Mouse (Mus musculus) stomach, embryonic 15.5 days (tissue): ENCODE results near the gene Map3k1. TPM values are rescaled to one million over a fixed set of nuclear protein-coding genes. Genes with fewer than 3 reads are reported as not detected.

Experiments used
- ATAC-seq: fragments of 200-750 bp; cut with Nextera tagmentation; 2 replicates; pipeline ENCODE4 v1.8.0; 2017; ENCODE audit warnings: low read depth, moderate number of reproducible peaks, moderate TSS enrichment; ENCODE audit not compliant: insufficient read depth, low FRiP score
- H3K27ac ChIP-seq: fragments of 300-500 bp; sonication (generic); 2 replicates; pipeline ENCODE4 v1.5.1; 2015; ENCODE audit warnings: mild to moderate bottlenecking, inconsistent platforms
- H3K27me3 ChIP-seq: fragments of 300-500 bp; sonication (generic); replicated peaks from 2 replicates; pipeline ENCODE4 v1.6.1; 2015; ENCODE audit warnings: inconsistent platforms
- H3K36me3 ChIP-seq: fragments of 300-500 bp; sonication (generic); 2 replicates; pipeline ENCODE4 v1.6.1; 2015; ENCODE audit warnings: inconsistent platforms
- H3K4me1 ChIP-seq: fragments of 300-500 bp; sonication (generic); 2 replicates; pipeline ENCODE4 v1.6.1; 2015; ENCODE audit warnings: inconsistent platforms
- H3K4me2 ChIP-seq: fragments of 300-500 bp; sonication (generic); 2 replicates; pipeline ENCODE4 v1.6.1; 2015; ENCODE audit warnings: mild to moderate bottlenecking, inconsistent platforms
- H3K4me3 ChIP-seq: fragments of 300-500 bp; sonication (generic); replicated peaks from 2 replicates; pipeline ENCODE4 v1.5.1; 2015; ENCODE audit warnings: inconsistent platforms
- H3K9ac ChIP-seq: fragments of 300-500 bp; sonication (generic); 2 replicates; pipeline ENCODE4 v1.6.1; 2015; ENCODE audit warnings: inconsistent platforms
- H3K9me3 ChIP-seq: fragments of 300-500 bp; sonication (generic); 2 replicates; pipeline ENCODE4 v1.6.1; 2016; ENCODE audit warnings: inconsistent platforms
- WGBS: fragments of 180-500 bp; shearing (Covaris S2); methylation state at CpG from one replicate; pipeline ENCODE4 v1.1.7; 2015; 5-methylcytosine and 5-hydroxymethylcytosine counted together
- polyA plus RNA-seq: library from polyadenylated mRNA; unstranded; fragments of >200 nt; fragmentation: Nextera tagmentation; extraction: Ambion mirVana; gene quantifications from 2 replicates; pipeline ENCODE4 v1.2.1, GENCODE M21; 2015

Gene Map3k1
- polyA plus RNA-seq, 1 experiment from 2014 or later: 21.3 TPM

GRCm38 (mm10) chr13:111824178-111824577 lies 15.4 kb upstream of the Map3k1 start:
- Histone ChIP-seq H3K4me2 (no peak overlapping the region), H3K4me3 (no peak overlapping the region), H3K9ac (no peak overlapping the region), H3K27ac (no peak overlapping the region), H3K27me3 (no peaks in the 10 kb centered on the region), H3K4me1 (no peaks in the 10 kb centered on the region), H3K9me3 (no peaks in the 10 kb centered on the region), H3K36me3 (no peaks in the 10 kb centered on the region)
- ATAC-seq: no peak
- 65% methylated on average over 4 of the region's 4 CpGs for WGBS

DNA sequence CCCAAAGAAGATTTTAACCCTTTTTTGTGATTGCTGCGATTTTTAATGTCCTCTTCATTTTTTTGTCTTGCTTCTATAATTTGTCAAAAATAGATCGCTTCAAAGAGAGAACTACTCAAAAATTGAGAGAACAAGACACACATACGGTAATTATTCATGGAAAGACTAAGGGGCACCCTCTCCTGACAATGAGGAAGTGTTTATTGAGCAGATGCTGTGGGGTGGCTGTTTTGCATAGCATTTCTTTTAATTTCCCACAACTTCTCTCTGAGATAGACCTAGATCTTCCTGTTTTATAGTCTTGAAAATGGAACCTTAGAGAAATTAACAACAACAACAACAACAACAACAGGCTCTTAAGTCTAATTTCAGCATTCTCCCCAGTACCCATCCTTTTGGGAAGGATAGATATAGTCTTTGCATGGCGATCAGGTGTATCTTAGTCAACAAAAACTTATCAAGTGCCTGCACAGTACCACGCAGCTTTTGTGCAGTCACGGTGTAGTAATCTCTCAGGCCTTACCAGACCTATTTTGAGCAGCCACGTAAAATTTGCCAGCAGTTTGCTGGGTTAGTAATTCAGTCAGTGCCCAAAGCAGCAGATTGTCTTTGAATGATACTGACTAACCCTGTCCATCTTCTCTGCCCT lies 13.1 kb upstream of the Map3k1 start:
- Histone ChIP-seq H3K4me2 (no peak overlapping the region), H3K4me1 (no peaks in the 10 kb centered on the region), H3K4me3 (no peak overlapping the region), H3K36me3 (no peaks in the 10 kb centered on the region), H3K9me3 (no peaks in the 10 kb centered on the region), H3K27me3 (no peaks in the 10 kb centered on the region), H3K9ac (no peak overlapping the region), H3K27ac (no peak overlapping the region)
- 80% methylated on average over 7 of the region's 7 CpGs for WGBS
- ATAC-seq: no peak

DNA sequence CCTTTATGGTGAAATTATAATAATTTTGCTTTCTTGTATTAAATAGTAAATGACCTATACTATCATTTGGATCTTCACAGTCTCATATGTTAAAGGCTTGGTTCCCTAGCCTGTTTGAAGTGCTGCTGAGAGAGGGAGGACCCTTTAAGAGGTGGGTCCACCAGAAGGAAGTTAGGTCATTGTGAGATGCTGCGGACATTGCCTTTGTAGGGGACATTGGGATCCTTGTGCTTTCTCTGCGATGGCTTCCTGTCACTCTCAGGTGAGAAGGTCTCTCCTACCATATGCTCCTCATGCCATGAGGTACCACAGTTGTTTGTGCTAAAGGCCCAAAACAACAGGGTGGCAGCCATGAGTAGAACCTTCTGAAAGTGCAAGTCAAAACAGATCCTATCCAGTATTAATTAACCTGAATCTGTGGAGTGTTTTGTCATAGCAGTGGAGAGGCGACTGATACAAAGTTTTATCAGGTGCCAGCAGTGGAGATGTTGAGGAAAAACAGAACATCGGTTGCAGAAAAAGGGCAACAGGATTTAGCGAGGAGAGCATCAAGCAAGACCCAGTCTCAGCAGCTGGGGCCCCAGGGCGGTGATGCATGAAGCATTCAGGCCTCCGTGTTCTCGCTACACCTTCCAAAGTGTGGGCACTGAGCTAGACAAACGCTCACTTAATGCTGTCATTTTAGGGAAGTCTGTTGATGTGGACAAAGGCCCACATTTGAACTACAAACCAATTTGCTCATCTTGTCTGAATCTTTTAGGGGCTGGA lies 11.0 kb upstream of the Map3k1 start:
- no peak overlapping the region for H3K27ac ChIP-seq
- H3K4me1 ChIP-seq: no peaks in the 10 kb centered on the region
- no peak overlapping the region for H3K9ac ChIP-seq
- no peak overlapping the region for H3K4me2 ChIP-seq
- no peaks in the 10 kb centered on the region for H3K9me3 ChIP-seq
- no peaks in the 10 kb centered on the region for H3K36me3 ChIP-seq
- WGBS: 88% methylated on average over 9 of the region's 9 CpGs
- no peaks in the 10 kb centered on the region for H3K27me3 ChIP-seq
- H3K4me3 ChIP-seq: no peak overlapping the region
- no peak for ATAC-seq

GRCm38 (mm10) chr13:111819106-111819505 lies 10.3 kb upstream of the Map3k1 start:
- Histone ChIP-seq H3K4me2 (no peak overlapping the region), H3K27ac (no peak overlapping the region), H3K9ac (no peak overlapping the region), H3K4me1 (no peaks in the 10 kb centered on the region), H3K9me3 (no peaks in the 10 kb centered on the region), H3K4me3 (no peak overlapping the region), H3K36me3 (no peaks in the 10 kb centered on the region), H3K27me3 (no peaks in the 10 kb centered on the region)
- ATAC-seq: no peak
- WGBS: 70% methylated on average over 4 of the region's 4 CpGs

DNA sequence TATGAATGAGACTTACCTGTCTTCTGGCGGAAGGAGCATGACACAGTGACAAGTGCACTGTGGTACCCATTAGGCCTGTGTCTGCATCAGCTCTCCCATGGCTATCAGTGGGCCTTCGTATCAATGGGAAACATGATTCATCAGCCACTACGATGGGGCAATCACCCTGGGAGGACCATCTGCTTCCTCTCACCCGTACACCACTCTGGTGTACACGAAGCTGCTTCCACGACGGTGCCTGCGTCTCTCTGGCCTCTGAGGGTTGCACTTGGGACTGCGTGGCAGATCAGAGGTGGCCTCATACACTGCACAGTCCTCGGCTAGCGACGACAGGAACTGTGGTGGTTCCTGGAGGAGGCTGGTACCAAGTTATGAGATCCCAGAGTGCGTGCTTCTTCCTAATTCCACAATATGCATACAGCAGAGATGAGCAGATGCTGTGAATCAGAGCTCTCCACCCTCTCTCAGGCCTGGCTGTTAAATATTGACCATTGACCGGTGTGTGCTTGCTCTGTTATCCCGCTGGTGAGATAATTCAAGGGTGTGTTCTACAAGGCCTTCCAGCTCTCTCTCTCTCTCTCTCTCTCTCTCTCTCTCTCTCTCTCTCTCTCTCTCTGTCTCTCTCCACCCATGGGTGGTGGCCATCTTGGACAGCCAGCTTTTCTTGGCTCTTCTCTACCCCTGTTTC lies 9.6 kb upstream of the Map3k1 start:
- Histone ChIP-seq H3K27me3 (no peaks in the 10 kb centered on the region), H3K9me3 (no peaks in the 10 kb centered on the region), H3K4me1 (no peaks in the 10 kb centered on the region), H3K36me3 (no peaks in the 10 kb centered on the region), H3K9ac (no peak overlapping the region), H3K27ac (no peak overlapping the region), H3K4me3 (no peak overlapping the region), H3K4me2 (no peak overlapping the region)
- no peak for ATAC-seq
- WGBS: 67% methylated on average over 15 of the region's 15 CpGs

DNA sequence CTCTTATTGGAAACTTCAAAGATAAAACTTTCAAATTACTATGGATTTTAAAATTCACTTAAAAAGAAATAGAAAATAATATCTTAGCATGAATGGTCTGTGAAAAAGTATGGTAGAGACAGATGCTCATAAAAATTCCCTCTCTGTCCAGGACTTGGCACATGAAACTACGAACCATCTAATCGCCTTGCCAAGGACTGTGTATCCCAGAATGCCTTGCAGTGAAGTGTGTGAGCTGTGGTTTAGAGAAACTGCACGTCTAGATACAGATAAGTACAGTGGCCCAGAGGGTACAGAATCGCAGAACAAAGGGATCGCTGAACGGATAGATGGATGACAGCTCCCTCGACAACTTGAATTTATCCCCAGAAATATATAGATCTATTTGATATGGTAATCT lies 9.0 kb upstream of the Map3k1 start:
- Histone ChIP-seq H3K9me3 (no peaks in the 10 kb centered on the region), H3K36me3 (no peaks in the 10 kb centered on the region), H3K4me1 (no peaks in the 10 kb centered on the region), H3K4me3 (no peak overlapping the region), H3K9ac (no peak overlapping the region), H3K27ac (no peak overlapping the region), H3K27me3 (no peaks in the 10 kb centered on the region), H3K4me2 (no peak overlapping the region)
- 81% methylated on average over 7 of the region's 7 CpGs for WGBS
- no peak for ATAC-seq

DNA sequence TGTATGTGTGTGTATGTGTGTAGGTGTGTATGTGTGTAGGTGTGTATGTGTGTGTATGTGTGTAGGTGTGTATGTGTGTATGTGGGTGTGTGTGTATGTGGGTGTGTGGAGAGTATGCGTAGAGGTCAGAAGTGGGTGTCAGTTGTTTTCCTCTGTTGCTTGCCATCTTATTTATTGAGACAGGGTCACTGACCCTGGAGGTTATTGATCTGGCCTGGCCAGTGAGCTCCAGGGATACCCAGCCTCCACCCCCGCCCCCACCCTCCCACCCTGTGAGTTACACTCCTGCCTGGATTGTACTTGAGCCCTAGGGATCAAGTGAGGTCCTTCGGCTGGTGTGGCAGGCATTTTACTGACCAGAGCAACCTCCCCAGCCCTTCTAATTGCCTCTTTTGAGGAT lies 7.6 kb upstream of the Map3k1 start:
- H3K27ac ChIP-seq: no peak overlapping the region
- H3K4me2 ChIP-seq: no peak overlapping the region
- no peak for ATAC-seq
- H3K4me3 ChIP-seq: no peak overlapping the region
- no peak overlapping the region for H3K9ac ChIP-seq
- WGBS: 62% methylated on average over 3 of the region's 3 CpGs
- H3K4me1 ChIP-seq: no peaks in the 10 kb centered on the region
- no peaks in the 10 kb centered on the region for H3K36me3 ChIP-seq
- H3K9me3 ChIP-seq: no peaks in the 10 kb centered on the region
- H3K27me3 ChIP-seq: no peaks in the 10 kb centered on the region

DNA sequence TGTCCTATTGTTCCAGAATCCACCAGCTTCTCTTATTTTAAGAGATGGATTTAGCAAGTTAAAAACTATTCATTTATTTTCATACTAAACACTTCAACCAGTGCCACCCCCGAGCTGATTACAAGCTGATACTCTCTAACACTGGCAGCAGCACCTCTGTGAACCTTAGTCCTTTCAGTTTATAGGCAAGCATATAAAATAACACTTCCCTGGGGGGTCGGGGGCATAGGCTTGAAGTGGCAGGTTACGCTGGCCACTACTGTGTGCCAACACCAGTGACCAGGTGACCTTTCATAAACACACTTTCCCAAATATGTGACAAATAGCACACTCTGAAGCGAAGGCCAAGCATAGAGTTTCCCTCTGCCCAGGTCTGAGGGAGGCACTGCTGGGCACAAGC lies 6.7 kb upstream of the Map3k1 start:
- Histone ChIP-seq H3K27me3 (no peaks in the 10 kb centered on the region), H3K9me3 (no peaks in the 10 kb centered on the region), H3K4me3 (no peak overlapping the region), H3K27ac (no peak overlapping the region), H3K4me2 (no peak overlapping the region), H3K9ac (no peak overlapping the region), H3K36me3 (no peaks in the 10 kb centered on the region), H3K4me1 (no peaks in the 10 kb centered on the region)
- 89% methylated on average over 4 of the region's 4 CpGs for WGBS
- no peak for ATAC-seq

DNA sequence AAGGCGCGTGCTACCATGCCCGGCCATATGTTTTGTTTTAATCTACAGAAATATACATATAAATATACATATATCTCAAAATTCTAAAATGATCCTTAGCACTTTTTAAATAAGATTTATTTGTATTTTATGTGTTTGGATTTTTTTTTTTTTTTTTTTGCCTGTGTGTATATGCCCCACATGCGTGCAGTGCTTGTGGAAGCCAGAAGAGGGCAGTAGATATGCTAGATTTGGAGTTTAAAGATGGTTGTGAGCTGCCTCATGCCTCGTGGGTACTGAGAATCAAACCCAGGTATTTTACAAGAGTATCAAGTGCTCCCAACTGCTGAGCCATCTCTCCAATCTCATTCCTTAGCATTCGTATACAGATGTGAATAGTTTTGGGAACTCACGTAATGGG lies 6.2 kb upstream of the Map3k1 start:
- Histone ChIP-seq H3K4me3 (no peak overlapping the region), H3K9me3 (no peaks in the 10 kb centered on the region), H3K27me3 (no peaks in the 10 kb centered on the region), H3K36me3 (no peaks in the 10 kb centered on the region), H3K4me2 (no peak overlapping the region), H3K27ac (no peak overlapping the region), H3K9ac (no peak overlapping the region), H3K4me1 (peaks cover under 1% of the 10 kb centered on the region; the same call in 1 of the 2 replicates)
- ATAC-seq: no peak
- WGBS: 96% methylated on average over 7 of the region's 7 CpGs

GRCm38 (mm10) chr13:111812647-111813046 lies 3.9 kb upstream of the Map3k1 start:
- no peaks in the 10 kb centered on the region for H3K27me3 ChIP-seq
- no peak overlapping the region for H3K9ac ChIP-seq
- no peak overlapping the region for H3K27ac ChIP-seq
- H3K4me3 ChIP-seq: no peak overlapping the region
- no peaks in the 10 kb centered on the region for H3K36me3 ChIP-seq
- H3K4me1 ChIP-seq: peaks cover 5% of the 10 kb centered on the region; the same call in 1 of the 2 replicates
- ATAC-seq: no peak
- WGBS: 85% methylated on average over 2 of the region's 2 CpGs
- no peak overlapping the region for H3K4me2 ChIP-seq
- no peaks in the 10 kb centered on the region for H3K9me3 ChIP-seq

DNA sequence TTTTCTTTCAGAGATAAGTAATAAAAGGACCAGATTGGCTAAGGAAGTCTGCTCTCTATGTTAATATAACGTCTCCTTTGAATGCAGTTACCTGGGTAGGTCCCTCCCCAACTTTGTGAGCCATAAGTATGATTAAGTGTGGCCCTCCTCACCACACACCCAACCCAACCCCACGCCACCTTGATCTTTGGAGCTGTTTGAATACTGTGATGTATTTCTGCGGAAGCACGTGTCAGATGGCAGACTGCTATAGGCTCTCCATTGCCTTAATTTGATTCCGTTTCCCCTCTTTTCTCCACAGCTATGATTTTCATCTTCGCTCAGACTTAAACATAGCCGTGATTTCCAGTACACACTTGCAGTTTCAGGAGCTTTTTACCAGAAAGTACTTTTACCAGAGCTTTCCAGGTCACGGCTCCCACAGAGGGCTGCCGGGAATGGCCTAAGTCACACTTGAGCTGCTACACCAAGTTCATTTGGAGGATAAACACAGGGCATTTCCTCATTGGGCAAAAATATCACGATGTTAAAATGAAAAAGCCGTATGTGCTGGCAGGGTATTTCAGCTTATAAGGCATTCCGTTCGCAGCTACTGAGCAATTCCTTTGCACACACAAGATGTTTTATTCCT lies 2.3 kb upstream of the Map3k1 start:
- no peaks in the 10 kb centered on the region for H3K27me3 ChIP-seq
- no peaks in the 10 kb centered on the region for H3K9me3 ChIP-seq
- no peak overlapping the region for H3K27ac ChIP-seq
- no peak overlapping the region for H3K4me2 ChIP-seq
- H3K4me1 ChIP-seq: peaks cover 5% of the 10 kb centered on the region; the same call in 1 of the 2 replicates
- no peak for ATAC-seq
- WGBS: 82% methylated on average over 13 of the region's 13 CpGs
- H3K36me3 ChIP-seq: no peaks in the 10 kb centered on the region
- H3K4me3 ChIP-seq: no peak overlapping the region
- no peak overlapping the region for H3K9ac ChIP-seq
